Mouse (Mus musculus) cerebellum, adult 2 months (tissue): ENCODE results near the gene Hp1bp3.

Experiments used
- CTCF ChIP-seq: fragments of 200-500 bp; IDR thresholded peaks from 2 replicates; pipeline ENCODE4 v1.5.1; 2011; ENCODE audit warnings: low read depth, mild to moderate bottlenecking, control low read depth, low read length, moderate library complexity, borderline replicate concordance; ENCODE audit not compliant: insufficient read depth
- POLR2A ChIP-seq: fragments of 200-500 bp; IDR thresholded peaks from 2 replicates; pipeline ENCODE4 v1.6.1; 2011; ENCODE audit warnings: low read length, control low read depth, borderline replicate concordance; ENCODE audit not compliant: insufficient read depth

DNA sequence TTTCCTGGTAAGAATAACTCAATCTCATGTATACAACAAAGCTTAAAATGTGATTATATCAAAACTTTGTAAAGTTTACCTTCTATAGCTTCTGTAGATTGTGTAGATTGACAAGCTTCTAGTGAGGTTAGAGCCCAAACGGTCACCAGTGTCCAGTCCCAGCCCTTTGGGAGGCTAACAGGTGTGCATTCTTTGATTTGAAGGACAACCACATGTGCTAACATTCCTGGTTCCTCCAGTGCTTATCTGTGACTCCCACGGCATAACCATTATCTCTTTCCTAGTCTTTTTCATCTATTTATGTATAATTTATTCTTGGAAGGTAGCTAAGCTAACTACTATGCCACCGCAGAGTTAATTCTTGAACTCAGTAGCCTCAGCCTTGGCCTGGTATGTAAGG lies 15.3 kb upstream of the Hp1bp3 start:
- TF ChIP-seq POLR2A = no peak
- no peak for TF ChIP-seq CTCF
